Mouse (Mus musculus): ENCODE results near the gene Ckap4. TPM values are rescaled to one million over a fixed set of nuclear protein-coding genes. Genes with fewer than 3 reads are reported as not detected.

Gene Ckap4
- total RNA-seq, 2 experiments from 2014 or later, result 21.6 to 22.8 TPM

DNA sequence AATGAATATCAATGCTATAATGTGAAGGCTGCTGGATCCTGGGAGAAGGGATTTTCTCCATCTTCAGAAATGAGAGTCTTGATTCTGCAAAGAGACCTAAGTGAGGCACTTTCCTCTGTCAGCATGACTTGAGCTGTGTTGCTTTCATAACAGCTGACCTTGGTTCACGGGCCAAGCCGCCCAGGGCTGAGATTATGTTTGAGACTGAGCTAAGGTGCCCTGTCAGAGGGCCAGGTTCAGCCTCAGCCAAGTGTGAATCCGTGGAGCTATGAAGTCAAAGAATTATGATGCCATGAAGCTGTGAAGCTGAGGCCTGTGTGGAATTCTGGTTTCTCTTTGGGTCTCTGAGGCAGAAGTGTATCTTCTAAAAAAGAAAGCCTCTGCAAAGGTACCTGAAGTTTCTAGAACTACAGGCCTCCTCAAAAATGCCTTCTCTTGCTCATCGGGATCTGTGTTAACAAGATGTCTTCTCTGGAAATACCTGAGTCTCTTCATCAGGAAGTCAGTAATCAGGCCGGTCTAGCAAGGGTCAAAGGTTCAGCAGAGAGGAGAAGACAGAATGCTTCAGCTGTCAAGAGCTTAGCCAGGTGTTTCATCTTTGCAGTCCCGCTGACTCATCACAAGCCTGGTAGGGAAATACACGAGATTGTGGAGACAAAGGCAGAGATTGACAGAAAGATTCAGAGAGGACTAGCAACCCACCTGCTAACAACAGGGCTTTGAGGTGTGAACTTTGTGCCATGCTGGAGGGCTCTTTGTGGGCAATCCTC, 11.2 kb upstream of the Ckap4 start:
- H3K27ac ChIP-seq, result no peak overlapping the region
- intact Hi-C loops (cut with DNase I), result no loop called here
- no peak for TF ChIP-seq CTCF (IDR thresholded peaks at IDR 0.05)

DNA sequence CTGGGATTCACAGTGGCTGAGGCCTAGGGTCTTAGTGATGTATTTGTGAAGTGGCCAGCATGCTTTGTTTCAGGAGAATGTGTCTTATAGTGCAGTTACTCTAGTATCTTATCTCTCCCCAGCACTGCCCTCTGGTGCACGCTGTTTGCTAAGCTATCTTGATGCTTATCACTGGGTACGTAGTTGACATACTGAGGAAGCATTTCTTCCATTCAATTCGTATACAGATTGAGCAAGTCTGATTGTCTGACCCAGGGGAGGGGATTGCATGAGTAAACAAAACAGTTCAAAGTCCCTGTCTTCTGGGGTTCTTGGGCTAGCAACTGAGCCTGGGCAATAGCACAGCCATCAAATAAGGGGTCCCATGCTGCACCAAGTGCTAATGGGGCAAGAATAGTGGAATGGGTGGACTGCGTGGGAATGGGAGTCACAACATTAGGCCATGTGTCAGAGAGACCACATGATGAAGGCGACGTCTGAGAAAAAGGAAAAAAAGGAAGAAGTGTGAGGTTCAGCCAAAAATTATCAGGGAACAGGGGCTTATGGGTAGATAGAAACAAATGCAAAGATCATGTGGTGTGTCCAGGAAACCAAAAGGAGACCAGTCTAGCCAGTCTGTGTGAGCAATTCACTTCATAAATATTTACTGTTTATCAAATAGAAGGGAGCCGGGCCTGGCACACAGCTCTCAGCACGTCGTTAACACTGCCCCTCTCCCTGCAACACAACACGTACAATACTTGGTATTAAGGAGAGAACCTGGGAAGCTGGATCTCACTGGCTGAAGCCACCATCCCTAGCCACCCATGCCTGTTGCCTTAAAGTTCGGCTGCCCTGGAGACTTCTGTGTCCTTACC, 9.2 kb upstream of the Ckap4 start:
- DNase-seq (ENCODE audit: extremely low spot score in 1 of 2, low spot score in 2 of 2), result no peak

More for the DNA sequence above, 11.2 kb upstream of the Ckap4 start:
- DNase-seq (ENCODE audit: extremely low spot score in 1 of 2, low spot score in 2 of 2), result no peak
- no peak overlapping the region for H3K4me3 ChIP-seq

DNA sequence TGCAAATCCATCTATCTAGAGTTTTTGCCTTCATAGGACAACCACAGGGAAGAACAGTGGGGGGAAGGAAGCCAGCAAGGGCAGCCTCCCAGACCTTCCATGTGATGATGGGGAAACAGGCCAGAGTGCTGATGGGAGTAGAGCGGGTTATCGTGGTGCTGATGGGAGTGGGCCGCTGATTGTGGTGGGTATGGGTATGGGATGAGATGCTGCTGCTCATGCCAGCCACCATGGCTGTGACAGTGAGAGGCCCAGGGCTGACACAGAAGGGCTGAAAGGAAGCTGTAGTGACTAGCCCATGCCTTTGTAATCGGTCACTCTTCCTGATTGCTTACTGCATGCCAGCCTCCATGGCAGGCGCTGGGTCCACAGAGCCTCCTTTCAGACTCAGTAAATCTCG, 5.8 kb upstream of the Ckap4 start:
- intact Hi-C loops (cut with DNase I), result no loop called here
- no peak for DNase-seq (ENCODE audit: extremely low spot score in 1 of 2, low spot score in 2 of 2)
- Histone ChIP-seq H3K27ac (no peak overlapping the region), H3K4me3 (no peak overlapping the region)
- TF ChIP-seq CTCF (IDR thresholded peaks at IDR 0.05), result no peak

More for the DNA sequence above, 9.2 kb upstream of the Ckap4 start:
- Histone ChIP-seq H3K27ac (no peak overlapping the region), H3K4me3 (no peak overlapping the region)
- TF ChIP-seq CTCF (IDR thresholded peaks at IDR 0.05), result peak; percentile 10
- intact Hi-C loops (cut with DNase I), result no loop called here

DNA sequence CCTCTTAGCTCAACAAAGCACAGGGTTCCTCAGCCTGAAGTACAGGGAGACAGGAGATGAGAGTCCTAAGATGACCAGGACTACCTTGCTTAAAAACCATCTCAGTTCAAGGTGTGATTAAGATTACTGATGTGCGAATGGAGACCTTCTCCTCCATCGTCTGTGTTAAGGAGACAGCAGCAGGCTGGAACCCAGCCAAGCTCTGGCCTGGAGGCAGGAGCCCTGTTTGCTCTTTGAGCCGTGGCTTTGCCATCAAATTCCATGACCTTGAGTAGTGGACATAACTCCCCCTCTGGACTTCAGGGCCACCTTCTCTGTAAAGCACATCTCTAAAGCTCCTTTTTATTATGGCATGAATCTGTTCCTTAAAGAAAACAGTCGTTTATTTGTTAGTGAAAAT, 2.0 kb upstream of the Ckap4 start:
- H3K27ac ChIP-seq, result no peak overlapping the region
- intact Hi-C loops (cut with DNase I), result no loop called here
- H3K4me3 ChIP-seq, result no peak overlapping the region
- TF ChIP-seq CTCF (IDR thresholded peaks at IDR 0.05), result no peak
- no peak for DNase-seq (ENCODE audit: extremely low spot score in 1 of 2, low spot score in 2 of 2)

DNA sequence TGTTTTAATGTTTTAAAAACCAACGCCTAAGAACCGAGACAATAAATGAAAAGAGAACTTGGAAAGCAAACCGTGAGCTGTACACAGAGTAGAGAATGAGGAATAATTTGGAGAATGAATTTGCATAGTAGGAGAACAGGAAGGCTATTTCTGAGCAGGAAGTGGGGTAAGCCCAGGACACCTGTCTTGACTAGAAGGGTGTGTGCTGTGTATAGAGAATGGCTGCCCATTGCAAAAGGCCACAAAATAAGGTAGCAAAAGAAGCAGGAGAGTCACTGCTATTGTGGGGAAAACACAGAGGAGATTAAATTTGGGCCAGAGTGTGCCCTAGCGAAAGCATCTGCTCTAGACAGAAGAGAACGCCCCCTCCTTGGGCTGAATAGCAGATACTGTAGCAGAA, 1.6 kb upstream of the Ckap4 start:
- intact Hi-C loops (cut with DNase I), result no loop called here
- no peak for DNase-seq (ENCODE audit: extremely low spot score in 1 of 2, low spot score in 2 of 2)
- no peak for TF ChIP-seq CTCF (IDR thresholded peaks at IDR 0.05)
- Histone ChIP-seq H3K27ac (no peak overlapping the region), H3K4me3 (no peak overlapping the region)

DNA sequence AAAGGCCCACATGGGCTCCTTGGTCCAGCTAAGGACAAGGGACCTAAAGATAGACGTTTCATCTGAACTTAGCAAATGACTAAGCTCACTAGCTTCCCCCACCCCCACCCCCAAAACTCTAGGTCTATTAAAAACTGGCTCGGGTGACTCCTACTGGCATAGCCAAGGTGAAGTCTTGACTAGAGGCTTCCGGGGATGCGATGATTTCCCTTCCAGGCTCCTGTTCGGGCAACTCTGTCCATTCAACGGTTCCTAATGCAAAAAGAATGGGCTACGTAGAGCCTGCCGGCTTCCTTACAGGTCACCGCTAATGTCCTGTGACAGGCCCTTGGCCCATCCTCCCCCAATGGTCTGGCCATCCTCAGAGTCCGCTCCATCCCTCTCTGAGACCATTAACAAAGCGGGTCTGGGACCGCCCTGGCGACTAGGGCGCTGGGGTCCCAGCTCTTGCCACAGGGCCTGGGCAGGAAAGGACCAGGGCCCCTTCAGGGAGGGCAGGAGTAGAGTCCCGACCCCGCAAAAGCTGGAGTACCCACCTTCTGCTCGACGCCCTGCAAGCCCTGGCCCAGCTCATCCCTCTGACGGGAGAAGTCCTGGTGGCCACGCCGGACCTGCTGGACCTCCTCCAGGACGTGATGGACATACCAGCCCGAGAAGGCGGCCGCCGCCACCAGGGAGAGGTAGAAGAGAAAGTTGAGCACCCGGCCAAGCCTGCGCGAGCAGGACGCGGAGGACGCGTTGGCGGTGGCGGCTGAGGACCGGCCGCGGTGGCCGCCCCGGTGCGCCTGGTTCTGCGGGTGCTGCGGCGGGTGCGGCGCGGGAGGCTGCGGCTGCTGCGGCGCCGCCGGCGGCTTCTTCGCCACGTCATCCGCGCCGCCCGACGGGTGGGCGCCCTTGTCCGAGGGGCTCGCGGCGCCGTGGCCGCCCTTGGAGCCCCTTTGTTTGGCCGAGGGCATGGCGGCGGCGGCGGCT, 665 bp downstream of the Ckap4 start:
- DNase-seq (ENCODE audit: extremely low spot score in 1 of 2, low spot score in 2 of 2), result peak; percentile 32 to 49
- no peak; the same call in 1 of the 2 replicates for TF ChIP-seq CTCF (IDR thresholded peaks at IDR 0.05)
- intact Hi-C loops (cut with DNase I), result loop anchor here (2.0 kb wide), 1 partner anchor 44 kb away; the partner anchor contains the start of gene Tcp11l2
- H3K4me3 ChIP-seq, result peak overlapping the region; percentile 68
- H3K27ac ChIP-seq, result peak overlapping the region; percentile 37

DNA sequence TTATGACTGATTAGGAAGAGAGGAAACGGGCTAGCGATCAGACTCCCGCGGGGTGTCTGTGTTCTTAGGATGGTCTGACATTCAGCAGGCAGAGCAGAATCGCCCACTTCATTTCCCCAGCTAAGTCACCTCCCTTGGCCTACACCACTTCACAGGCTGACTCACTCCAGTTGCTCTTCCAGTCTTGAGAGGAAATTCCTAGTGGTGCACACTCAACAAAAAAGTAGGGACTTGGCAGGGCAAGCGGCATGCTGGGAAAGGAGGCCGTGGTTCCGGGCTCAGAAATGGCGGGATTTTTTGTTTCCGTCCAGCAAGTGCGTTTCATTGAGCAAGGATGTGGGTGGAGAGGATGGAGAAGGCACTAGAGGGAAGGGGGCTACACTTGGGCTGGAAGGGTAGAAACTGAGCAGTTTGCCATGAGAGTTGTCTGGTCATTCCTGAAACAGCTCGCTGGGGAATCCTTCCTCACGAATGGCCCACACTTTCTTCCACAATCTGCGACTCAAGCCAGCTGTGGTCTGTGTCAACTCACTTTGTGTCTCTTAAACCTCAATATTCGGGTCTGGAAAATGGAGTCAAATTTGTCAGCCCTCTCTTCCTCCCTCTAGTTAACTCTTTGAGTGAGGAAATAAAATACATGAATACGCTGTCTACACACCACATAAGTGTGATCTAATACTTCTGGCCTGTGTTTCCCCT, 1.5 kb downstream of the Ckap4 start:
- TF ChIP-seq CTCF (IDR thresholded peaks at IDR 0.05), result no peak
- Histone ChIP-seq H3K27ac (no peak overlapping the region), H3K4me3 (peak overlapping the region; percentile 68)
- peak in 1 of 2 experiments; percentile 36 for DNase-seq (ENCODE audit: extremely low spot score in 1 of 2, low spot score in 2 of 2)
- intact Hi-C loops (cut with DNase I), result loop anchor here (2.0 kb wide), 1 partner anchor 44 kb away; the partner anchor contains the start of gene Tcp11l2

DNA sequence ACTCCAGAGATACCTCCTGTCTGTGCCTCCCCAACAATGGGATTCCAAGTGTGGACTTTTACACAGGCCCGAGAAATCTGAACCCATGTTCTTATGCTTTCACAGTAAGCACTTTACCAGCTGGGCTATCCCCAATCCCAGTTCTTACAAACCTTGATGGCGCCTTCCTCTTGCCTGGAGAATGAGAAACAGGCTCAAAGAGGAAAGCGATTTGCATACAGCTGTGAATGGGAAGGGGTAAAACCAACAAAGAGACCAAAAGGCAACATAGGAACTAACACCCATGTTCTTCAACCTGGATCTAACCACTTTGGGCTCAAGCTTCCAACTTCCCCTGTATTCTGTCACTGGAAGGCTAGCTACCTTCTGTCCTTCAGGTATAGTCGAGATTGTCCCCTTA, 2.3 kb downstream of the Ckap4 start:
- Histone ChIP-seq H3K27ac (no peak overlapping the region), H3K4me3 (no peak overlapping the region)
- DNase-seq (ENCODE audit: extremely low spot score in 1 of 2, low spot score in 2 of 2), result no peak
- intact Hi-C loops (cut with DNase I), result no loop called here
- TF ChIP-seq CTCF (IDR thresholded peaks at IDR 0.05), result no peak

DNA sequence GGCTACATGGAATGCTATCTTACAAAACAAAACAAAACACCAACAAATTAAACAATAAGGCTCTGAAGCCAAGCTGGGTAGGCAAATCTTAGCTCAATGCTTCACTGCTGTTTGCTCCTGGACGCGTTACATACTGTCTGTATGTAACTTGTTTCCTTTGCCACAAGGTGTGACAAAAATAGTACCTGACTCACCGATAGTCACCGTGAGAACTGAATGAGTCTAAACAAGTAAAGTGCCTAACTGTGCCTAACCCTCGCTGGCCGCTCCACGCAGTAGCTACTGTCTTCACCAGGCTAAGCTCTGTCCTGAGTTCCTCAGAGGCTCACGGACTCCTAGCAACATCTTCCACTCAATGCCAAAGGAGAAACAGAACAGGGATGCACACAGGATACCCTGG, 3.5 kb downstream of the Ckap4 start:
- TF ChIP-seq CTCF (IDR thresholded peaks at IDR 0.05), result no peak

DNA sequence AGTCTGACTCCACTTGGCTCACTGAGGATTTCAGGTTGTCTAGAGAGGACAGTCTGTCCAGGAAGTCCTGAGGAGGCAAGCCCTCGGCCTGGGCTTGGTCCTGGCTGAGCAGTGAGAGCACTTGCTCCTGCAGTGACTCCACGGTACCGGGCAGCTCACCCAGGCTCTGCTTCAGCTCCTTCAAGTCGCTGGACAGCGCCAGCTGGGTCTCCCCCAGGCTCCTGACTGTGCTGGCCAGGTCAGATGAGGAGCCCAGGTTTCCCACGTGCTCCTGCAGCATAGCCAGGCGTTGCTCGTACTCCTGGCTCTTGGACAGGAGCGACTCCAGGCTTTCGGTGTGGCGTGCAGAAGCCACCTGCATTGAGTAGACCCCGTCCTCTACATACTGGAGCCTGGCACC, 6.2 kb downstream of the Ckap4 start:
- intact Hi-C loops (cut with DNase I), result no loop called here
- H3K4me3 ChIP-seq, result no peak overlapping the region
- no peak for TF ChIP-seq CTCF (IDR thresholded peaks at IDR 0.05)
- no peak for DNase-seq (ENCODE audit: extremely low spot score in 1 of 2, low spot score in 2 of 2)
- H3K27ac ChIP-seq, result no peak overlapping the region

More for the DNA sequence above, 3.5 kb downstream of the Ckap4 start:
- intact Hi-C loops (cut with DNase I), result no loop called here
- H3K4me3 ChIP-seq, result no peak overlapping the region
- DNase-seq (ENCODE audit: extremely low spot score in 1 of 2, low spot score in 2 of 2), result no peak
- H3K27ac ChIP-seq, result no peak overlapping the region

DNA sequence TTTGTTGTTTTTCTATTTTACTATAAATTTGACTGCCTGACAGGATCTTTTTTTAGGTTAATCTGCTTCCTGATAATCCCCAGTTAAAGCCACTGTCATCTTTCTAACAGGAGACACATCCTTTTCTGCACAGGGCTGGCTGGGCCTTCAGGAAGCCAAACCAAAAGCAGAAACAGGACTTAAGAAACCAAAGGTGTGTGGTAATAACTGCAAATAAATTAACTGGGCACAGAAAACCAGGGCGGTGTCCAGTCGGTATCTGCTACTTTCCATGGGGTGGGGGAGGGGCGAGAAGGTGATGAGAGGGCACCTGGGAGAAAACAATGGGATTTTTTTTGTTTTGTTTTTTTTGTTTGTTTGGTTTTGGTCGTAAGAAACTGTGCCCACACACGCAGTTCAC, 6.8 kb downstream of the Ckap4 start:
- intact Hi-C loops (cut with DNase I), result no loop called here
- no peak overlapping the region for H3K27ac ChIP-seq
- no peak for DNase-seq (ENCODE audit: extremely low spot score in 1 of 2, low spot score in 2 of 2)
- TF ChIP-seq CTCF (IDR thresholded peaks at IDR 0.05), result no peak
- no peak overlapping the region for H3K4me3 ChIP-seq

Measured in left cerebral cortex, adult 2 months (tissue).